Mouse (Mus musculus) MEL (cell line): ENCODE measurements around the gene Kmt5a. TPM values are rescaled to one million over a fixed set of nuclear protein-coding genes. Genes with fewer than 3 reads are reported as not detected.

ENCODE experiments used
- DNase-seq: peaks from one replicate; pipeline ENCODE4 v3.0.0; 2011; ENCODE audit warnings: low read depth, low spot score
- H3K27ac ChIP-seq: 2 replicates; pipeline ENCODE4 v1.5.1; 2012; ENCODE audit warnings: low read depth, mild to moderate bottlenecking, control low read depth, low read length, moderate library complexity; ENCODE audit not compliant: control insufficient read depth
- H3K27me3 ChIP-seq, 2 experiments: fragments of 150-350 bp in 1 of 2; sonication (generic) in 1 of 2; 2 replicates each; pipeline ENCODE4 v1.6.1; 2012; ENCODE audit warnings: low read length in 2 of 2, mild to moderate bottlenecking in 2 of 2, improper control_type of control experiment in 1 of 2, moderate library complexity in 1 of 2; ENCODE audit not compliant: insufficient read depth in 2 of 2, control insufficient read depth in 1 of 2
- H3K36me3 ChIP-seq, 2 experiments: 2 replicates each; pipeline ENCODE4 v1.6.1; 2012 to 2014; ENCODE audit warnings: low read length in 2 of 2, improper control_type of control experiment in 1 of 2, inconsistent platforms in 1 of 2, mild to moderate bottlenecking in 1 of 2; ENCODE audit not compliant: insufficient read depth in 2 of 2, control insufficient read depth in 1 of 2
- H3K4me1 ChIP-seq, 2 experiments: fragments of 150-350 bp in 1 of 2; sonication (generic) in 1 of 2; 2 replicates each; pipeline ENCODE4 v1.6.1; 2012; ENCODE audit warnings: low read length in 2 of 2, improper control_type of control experiment in 1 of 2, mild to moderate bottlenecking in 1 of 2; ENCODE audit not compliant: insufficient read depth in 2 of 2, control insufficient read depth in 1 of 2
- H3K4me3 ChIP-seq, 2 experiments: fragments of 150-350 bp in 1 of 2; sonication (generic) in 1 of 2; 2 replicates each; pipeline ENCODE4 v1.5.1; 2012; ENCODE audit warnings: low read depth in 2 of 2, low read length in 2 of 2, mild to moderate bottlenecking in 2 of 2, moderate library complexity in 2 of 2, control low read depth in 1 of 2, improper control_type of control experiment in 1 of 2; ENCODE audit not compliant: control insufficient read depth in 1 of 2, insufficient read depth in 1 of 2
- H3K79me2 ChIP-seq: 2 replicates; pipeline ENCODE4 v1.6.1; 2012; ENCODE audit warnings: mild to moderate bottlenecking, low read length, moderate library complexity; ENCODE audit not compliant: control insufficient read depth, poor library complexity, insufficient read depth
- H3K9ac ChIP-seq: 2 replicates; pipeline ENCODE4 v1.6.1; 2012; ENCODE audit warnings: low read depth, mild to moderate bottlenecking, control low read depth, low read length, moderate library complexity; ENCODE audit not compliant: control insufficient read depth, poor library complexity, severe bottlenecking
- H3K9me3 ChIP-seq: fragments of 150-350 bp; sonication (generic); replicated peaks from 2 replicates; pipeline ENCODE4 v1.6.1; 2012; ENCODE audit warnings: mild to moderate bottlenecking, low read length, improper control_type of control experiment, moderate library complexity; ENCODE audit not compliant: insufficient read depth
- BHLHE40 ChIP-seq: IDR thresholded peaks from 2 replicates; pipeline ENCODE4 v1.6.1; 2012; ENCODE audit warnings: low read depth, mild to moderate bottlenecking, inconsistent platforms, low read length, improper control_type of control experiment, borderline replicate concordance
- CHD2 ChIP-seq: IDR thresholded peaks from 2 replicates; pipeline ENCODE4 v1.6.1; 2011; ENCODE audit warnings: low read length, improper control_type of control experiment
- CTCF ChIP-seq, 3 experiments: IDR thresholded peaks in 2 of 3; conservative IDR thresholded peaks in 1 of 3; 2 replicates each; pipeline ENCODE4 v1.5.1; 2011 to 2012; ENCODE audit warnings: low read length in 3 of 3, low read depth in 2 of 3, mild to moderate bottlenecking in 2 of 3, improper control_type of control experiment in 1 of 3, inconsistent platforms in 1 of 3, mixed read lengths in 1 of 3, moderate library complexity in 1 of 3; ENCODE audit not compliant: control insufficient read depth in 1 of 3, insufficient read depth in 1 of 3, poor library complexity in 1 of 3, severe bottlenecking in 1 of 3
- ELF1 ChIP-seq: IDR thresholded peaks from 2 replicates; pipeline ENCODE4 v1.6.1; 2014; ENCODE audit warnings: low read depth, mild to moderate bottlenecking, inconsistent platforms, low read length, improper control_type of control experiment, moderate library complexity
- EP300 ChIP-seq, 2 experiments: IDR thresholded peaks; 2 replicates each; pipeline ENCODE4 v1.6.1; 2011; ENCODE audit warnings: improper control_type of control experiment in 2 of 2, low read length in 2 of 2, low read depth in 1 of 2, mild to moderate bottlenecking in 1 of 2
- ETS1 ChIP-seq: IDR thresholded peaks from 2 replicates; pipeline ENCODE4 v1.6.1; 2012; ENCODE audit warnings: low read depth, mild to moderate bottlenecking, inconsistent platforms, low read length, improper control_type of control experiment, moderate library complexity
- GATA1 ChIP-seq: IDR thresholded peaks from 2 replicates; pipeline ENCODE4 v1.6.1; 2011; ENCODE audit warnings: low read depth, low read length, improper control_type of control experiment
- MAFK ChIP-seq: IDR thresholded peaks from 2 replicates; pipeline ENCODE4 v1.6.1; 2011; ENCODE audit warnings: low read depth, mild to moderate bottlenecking, low read length, improper control_type of control experiment, borderline replicate concordance
- MYB ChIP-seq: IDR thresholded peaks from 2 replicates; pipeline ENCODE4 v1.6.1; 2011; ENCODE audit warnings: mild to moderate bottlenecking, low read depth, low read length, improper control_type of control experiment
- POLR2AphosphoS5 ChIP-seq: IDR thresholded peaks from 2 replicates; pipeline ENCODE4 v1.6.1; 2012; ENCODE audit warnings: low read depth, borderline replicate concordance, mild to moderate bottlenecking, inconsistent platforms, low read length, moderate library complexity, mixed read lengths
- RAD21 ChIP-seq: IDR thresholded peaks from 2 replicates; pipeline ENCODE4 v1.6.1; 2011; ENCODE audit warnings: mild to moderate bottlenecking, low read depth, low read length, improper control_type of control experiment
- RCOR1 ChIP-seq: IDR thresholded peaks from 2 replicates; pipeline ENCODE4 v1.6.1; 2012; ENCODE audit warnings: low read depth, mild to moderate bottlenecking, inconsistent platforms, low read length, improper control_type of control experiment
- SIN3A ChIP-seq: IDR thresholded peaks from 2 replicates; pipeline ENCODE4 v1.6.1; 2012; ENCODE audit warnings: low read length, improper control_type of control experiment, inconsistent platforms
- SMC3 ChIP-seq: IDR thresholded peaks from 2 replicates; pipeline ENCODE4 v1.6.1; 2011; ENCODE audit warnings: low read depth, low read length, improper control_type of control experiment
- TAL1 ChIP-seq: IDR thresholded peaks from 2 replicates; pipeline ENCODE4 v1.6.1; 2012; ENCODE audit warnings: mild to moderate bottlenecking, inconsistent platforms, low read length, moderate library complexity, mixed read lengths
- TCF12 ChIP-seq: IDR thresholded peaks from 2 replicates; pipeline ENCODE4 v1.6.1; 2014; ENCODE audit warnings: low read depth, mild to moderate bottlenecking, inconsistent platforms, low read length, improper control_type of control experiment, moderate library complexity
- UBTF ChIP-seq: IDR thresholded peaks from 2 replicates; pipeline ENCODE4 v1.6.1; 2012; ENCODE audit warnings: low read depth, mild to moderate bottlenecking, inconsistent platforms, low read length, improper control_type of control experiment, moderate library complexity, borderline replicate concordance; ENCODE audit not compliant: insufficient read depth
- ZMIZ1 ChIP-seq: IDR thresholded peaks from 2 replicates; pipeline ENCODE4 v1.6.1; 2012; ENCODE audit warnings: low read depth, mild to moderate bottlenecking, inconsistent platforms, low read length, improper control_type of control experiment, moderate library complexity
- polyA plus RNA-seq, 2 experiments: library from polyadenylated mRNA; stranded (reverse) in 1 of 2; unstranded in 1 of 2; fragments of >175 nt in 1 of 2; fragments of >200 nt in 1 of 2; gene quantifications; 2 replicates each; pipeline versions ENCODE4 v1.2.1 to v1.2.4; 2012; ENCODE audit warnings: low replicate concordance in 2 of 2, low read depth in 1 of 2; ENCODE audit not compliant: insufficient read length in 2 of 2, insufficient read depth in 1 of 2, missing spikeins in 1 of 2
- total RNA-seq: library from RNA; depleted of rRNA; stranded (reverse); fragments of 300-350 nt; gene quantifications from 2 replicates; pipeline ENCODE4 v1.2.3, GENCODE M21; 2012

The Kmt5a gene
- total and polyA plus RNA-seq, 3 experiments: 88.6 to 243 (median 110) TPM

- TF ChIP-seq ZMIZ1 (no peak), CTCF (IDR thresholded peaks at IDR 0.05 in 2 of 3, conservative IDR thresholded peaks at IDR 0.05 in 1 of 3; ENCODE audit: control insufficient read depth in 1 of 3, insufficient read depth in 1 of 3, low read depth in 2 of 3, low read length in 3 of 3, poor library complexity in 1 of 3, severe bottlenecking in 1 of 3) (peak in 2 of 3 experiments; percentile 37 to 42; a peak in 4 of 6 replicates)
Measured at GRCm38 (mm10) chr5:124410808-124411207, 28.9 kb upstream of the Kmt5a start (continued).

- no peak overlapping the region for H3K4me3 ChIP-seq
- peaks cover 0 to 7% of the 10 kb centered on the region in 2 experiments; a peak in 1 of 4 replicates for H3K4me1 ChIP-seq
- TF ChIP-seq CHD2: no peak
- peak; percentile 36; the same call in 1 of the 2 replicates for TF ChIP-seq SIN3A
- TF ChIP-seq TCF12: no peak
- peak; percentile 35; the same call in 1 of the 2 replicates for TF ChIP-seq MYB
- TF ChIP-seq UBTF: no peak
- no peak for TF ChIP-seq MAFK
- TF ChIP-seq ELF1: no peak
- TF ChIP-seq RAD21: no peak
- peak in 1 of 2 experiments; percentile 44; a peak in 1 of 4 replicates for TF ChIP-seq EP300 (IDR thresholded peaks at IDR 0.05; ENCODE audit: low read depth in 1 of 2, low read length in 2 of 2)
- 0 out of 2 replicates have a peak, but pooled peaks have one; percentile 7 for TF ChIP-seq ETS1
- TF ChIP-seq BHLHE40: no peak
- TF ChIP-seq RCOR1: peak; percentile 47
- no peaks in the 10 kb centered on the region for H3K27me3 ChIP-seq
- H3K27ac ChIP-seq: no peak overlapping the region
- H3K9ac ChIP-seq: no peak overlapping the region
- H3K79me2 ChIP-seq: peaks cover 16% of the 10 kb centered on the region
- H3K36me3 ChIP-seq: peaks cover 0 to 44% of the 10 kb centered on the region in 2 experiments; a peak in 3 of 4 replicates
- peak; percentile 18 for DNase-seq
- H3K9me3 ChIP-seq: no peaks in the 10 kb centered on the region
Measured at GRCm38 (mm10) chr5:124412163-124412562, 27.6 kb upstream of the Kmt5a start.

- H3K27ac ChIP-seq: peak overlapping the region; percentile 24; the same call in 1 of the 2 replicates
- no peaks in the 10 kb centered on the region for H3K9me3 ChIP-seq
- DNase-seq: peak; percentile 59
- H3K79me2 ChIP-seq: peaks cover 69% of the 10 kb centered on the region
- peaks cover 10 to 38% of the 10 kb centered on the region in 2 experiments for H3K36me3 ChIP-seq
- H3K4me1 ChIP-seq: peaks cover 8 to 14% of the 10 kb centered on the region in 2 experiments
- no peak overlapping the region for H3K4me3 ChIP-seq
- H3K27me3 ChIP-seq: no peaks in the 10 kb centered on the region
- no peak overlapping the region for H3K9ac ChIP-seq
- peak; percentile 79 for TF ChIP-seq ETS1
- no peak for TF ChIP-seq POLR2AphosphoS5
- peak; percentile 73 for TF ChIP-seq GATA1
- peak in 1 of 2 experiments; percentile 31; a peak in 1 of 4 replicates for TF ChIP-seq EP300 (IDR thresholded peaks at IDR 0.05; ENCODE audit: low read depth in 1 of 2, low read length in 2 of 2)
- no peak for TF ChIP-seq RCOR1
- peak; percentile 54 for TF ChIP-seq TCF12
- peak; percentile 39; the same call in 1 of the 2 replicates for TF ChIP-seq TAL1
- TF ChIP-seq SMC3: no peak
- peak; percentile 53 for TF ChIP-seq SIN3A
Measured at GRCm38 (mm10) chr5:124418903-124419302, 20.8 kb upstream of the Kmt5a start.
